12 mouse cellular contexts compared by ENCODE assay signal in genomic region chr2:167826922-167827703, GRCm38 (mm10).
DNase-seq lines count a peak whose midpoint lies in the region; ATAC-seq and TF ChIP-seq lines count a peak whose summit lies in the region.
"Had no signal": no experiment of that assay in that cellular context is flagged by ENCODE, and none has a peak within 500 bp of the region (broad histone marks: within the 10 kb centered on the region; RNA-seq: fewer than 3 reads in every experiment).

No protein-coding gene starts in this region.

- no peaks in the 10 kb centered on the region for H3K36me3 ChIP-seq in embryonic facial prominence, embryonic 13.5 days
- H3K36me3 ChIP-seq in heart, postnatal 0 days (replicated peaks; ENCODE audit: control insufficient read depth, insufficient read depth, low read length): no peaks in the 10 kb centered on the region
- H3K36me3 ChIP-seq: hindbrain, embryonic 13.5 days had no signal

- H3K9me3 ChIP-seq in embryonic facial prominence, embryonic 13.5 days: no peaks in the 10 kb centered on the region
- H3K9me3 ChIP-seq in heart, postnatal 0 days (replicated peaks; ENCODE audit: control insufficient read depth, low read length): no peaks in the 10 kb centered on the region
- H3K9me3 ChIP-seq: hindbrain, embryonic 13.5 days had no signal

- H3K27me3 ChIP-seq in embryonic facial prominence, embryonic 13.5 days: no peaks in the 10 kb centered on the region; the same call in 1 of the 2 replicates
- no peaks in the 10 kb centered on the region for H3K27me3 ChIP-seq in heart, postnatal 0 days (ENCODE audit: control insufficient read depth, insufficient read depth, low read length)
- H3K27me3 ChIP-seq: hindbrain, embryonic 13.5 days had no signal

- H3K27ac ChIP-seq in embryonic facial prominence, embryonic 13.5 days: peak overlapping the region; percentile 19; the same call in 1 of the 2 replicates
- H3K27ac ChIP-seq in heart, postnatal 0 days (ENCODE audit: low read depth): peak overlapping the region; percentile 54; the same call in 1 of the 2 replicates
- no peak overlapping the region for H3K27ac ChIP-seq in layer of hippocampus, adult 2 months
- H3K27ac ChIP-seq: hindbrain, embryonic 13.5 days had no signal

- ATAC-seq in embryonic facial prominence, embryonic 13.5 days (ENCODE audit: insufficient number of reproducible peaks, insufficient read depth, low FRiP score, low TSS enrichment, low read depth): no peak
- ATAC-seq in heart, postnatal 0 days (ENCODE audit: insufficient read depth, low read depth): peak; percentile 15; the same call in 1 of the 2 replicates

- no peak overlapping the region for H3K9ac ChIP-seq in embryonic facial prominence, embryonic 13.5 days
- no peak overlapping the region for H3K9ac ChIP-seq in heart, postnatal 0 days (replicated peaks; ENCODE audit: low read depth, low read length)
- H3K9ac ChIP-seq: hindbrain, embryonic 13.5 days had no signal

- peaks cover 29% of the 10 kb centered on the region for H3K4me1 ChIP-seq in embryonic facial prominence, embryonic 13.5 days
- peaks cover 11% of the 10 kb centered on the region for H3K4me1 ChIP-seq in heart, postnatal 0 days (ENCODE audit: control insufficient read depth, insufficient read depth)

- 38% methylated on average over 12 of the region's 12 CpGs for WGBS in embryonic facial prominence, embryonic 13.5 days
- 41% methylated on average over 12 of the region's 12 CpGs for WGBS in heart, postnatal 0 days

- H3K4me3 ChIP-seq in embryonic facial prominence, embryonic 13.5 days: no peak overlapping the region
- H3K4me3 ChIP-seq in heart, postnatal 0 days (ENCODE audit: low read depth, low read length): no peak overlapping the region
- H3K4me3 ChIP-seq in layer of hippocampus, adult 2 months: no peak overlapping the region
- H3K4me3 ChIP-seq: hindbrain, embryonic 13.5 days had no signal

- peak; percentile 76 to 78 for DNase-seq in gastrocnemius, adult 8-10 months (ENCODE audit: low spot score in 2 of 2)
- DNase-seq in gastrocnemius, postnatal 4 days (ENCODE audit: low spot score in 2 of 2): no peak
- DNase-seq in heart, postnatal 0 days (ENCODE audit: low spot score): no peak
- peak; percentile 72 for DNase-seq in lung, postnatal 36 days
- no peak for DNase-seq in layer of hippocampus, adult 2 months (ENCODE audit: low spot score in 2 of 2)
- DNase-seq in right cerebral cortex, adult 18-20 months: no peak
- DNase-seq in left cerebral cortex, adult 11 months (ENCODE audit: low spot score): no peak
- DNase-seq: B cell, adult 2 months; cerebellum, postnatal 14 days; layer of hippocampus, adult 9-11 months had no signal

- no peak for TF ChIP-seq EP300 in heart, postnatal 0 days (IDR thresholded peaks at IDR 0.05; ENCODE audit: low read depth)

- TF ChIP-seq CTCF in heart, postnatal 0 days (IDR thresholded peaks at IDR 0.05; ENCODE audit: low read depth): no peak
- no peak for TF ChIP-seq CTCF in layer of hippocampus, adult 2 months (conservative IDR thresholded peaks at IDR 0.05)

- H3K4me2 ChIP-seq in embryonic facial prominence, embryonic 13.5 days: no peak overlapping the region
- H3K4me2 ChIP-seq in heart, postnatal 0 days (ENCODE audit: low read depth, low read length): no peak overlapping the region
- H3K4me2 ChIP-seq: hindbrain, embryonic 13.5 days had no signal

Comparison
In these comparisons a context has a peak if more than half of its experiments do, and no peak if none do; other contexts are left out.
1. DNase-seq: peak in gastrocnemius, adult 8-10 months (2 of 2) and lung, postnatal 36 days (single experiment); none in gastrocnemius, postnatal 4 days (0 of 2), heart, postnatal 0 days (single experiment), layer of hippocampus, adult 2 months (0 of 2), right cerebral cortex, adult 18-20 months (single experiment) and left cerebral cortex, adult 11 months (single experiment).